Mouse (Mus musculus) layer of hippocampus, adult 9-11 months (tissue): ENCODE data around the gene Neurl1a.

Experiments used
- DNase-seq: peaks from one replicate; pipeline ENCODE4 v3.0.0; 2022

Gene Neurl1a

GRCm38 (mm10) chr19:47301303-47302190 is 122.9 kb downstream of the Neurl1a start:
- no peak for DNase-seq

GRCm38 (mm10) chr19:47302191-47302852 is 123.7 kb downstream of the Neurl1a start:
- DNase-seq: no peak

DNA sequence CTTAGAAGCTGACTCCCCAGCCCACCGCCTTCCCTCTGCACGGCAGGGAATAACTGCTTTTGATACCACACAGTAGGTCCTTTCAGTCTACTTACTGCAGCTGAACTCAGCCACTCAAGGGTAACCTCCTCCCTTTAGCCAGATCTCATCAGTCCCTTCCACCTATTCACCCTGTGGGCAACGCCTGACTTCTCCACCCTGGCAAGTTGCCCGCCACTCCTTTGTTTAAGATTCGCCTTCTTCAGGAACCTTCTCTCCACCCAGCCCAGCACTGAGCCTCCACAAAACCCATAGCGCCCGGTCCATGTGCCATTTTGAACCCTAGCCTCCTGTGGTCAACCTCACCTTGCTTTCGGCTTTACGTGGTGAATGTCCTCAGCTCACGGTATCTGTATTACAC is 124.5 kb downstream of the Neurl1a start:
- no peak for DNase-seq

GRCm38 (mm10) chr19:47304170-47304745 is 125.6 kb downstream of the Neurl1a start:
- DNase-seq: no peak

DNA sequence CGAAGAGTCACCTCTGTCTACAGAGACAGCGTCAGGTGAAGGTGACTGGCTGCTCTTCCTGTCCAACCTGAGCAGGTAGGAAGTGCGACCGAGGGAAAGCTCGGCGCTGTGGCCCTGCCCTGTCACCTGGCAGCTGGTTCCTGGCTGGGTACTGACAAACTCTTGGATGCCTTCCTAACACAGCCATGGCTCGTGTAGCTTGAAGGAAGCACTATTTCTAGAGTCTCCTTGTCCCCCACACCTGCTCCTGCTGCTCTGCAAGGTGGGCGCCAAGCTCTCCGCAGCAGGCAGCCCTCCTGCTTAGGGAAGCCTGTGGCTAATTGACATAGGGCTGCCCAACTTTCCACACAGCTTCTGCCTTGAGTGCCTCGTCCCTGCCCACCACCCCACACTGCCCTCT is 126.8 kb downstream of the Neurl1a start:
- no peak for DNase-seq

- DNase-seq: no peak
Observed at GRCm38 (mm10) chr19:47306128-47306916, 127.7 kb downstream of the Neurl1a start.

- no peak for DNase-seq
Observed at GRCm38 (mm10) chr19:47306917-47307315, 128.3 kb downstream of the Neurl1a start.
